22 mouse cellular contexts compared by ENCODE assay signal in the genomic region with DNA sequence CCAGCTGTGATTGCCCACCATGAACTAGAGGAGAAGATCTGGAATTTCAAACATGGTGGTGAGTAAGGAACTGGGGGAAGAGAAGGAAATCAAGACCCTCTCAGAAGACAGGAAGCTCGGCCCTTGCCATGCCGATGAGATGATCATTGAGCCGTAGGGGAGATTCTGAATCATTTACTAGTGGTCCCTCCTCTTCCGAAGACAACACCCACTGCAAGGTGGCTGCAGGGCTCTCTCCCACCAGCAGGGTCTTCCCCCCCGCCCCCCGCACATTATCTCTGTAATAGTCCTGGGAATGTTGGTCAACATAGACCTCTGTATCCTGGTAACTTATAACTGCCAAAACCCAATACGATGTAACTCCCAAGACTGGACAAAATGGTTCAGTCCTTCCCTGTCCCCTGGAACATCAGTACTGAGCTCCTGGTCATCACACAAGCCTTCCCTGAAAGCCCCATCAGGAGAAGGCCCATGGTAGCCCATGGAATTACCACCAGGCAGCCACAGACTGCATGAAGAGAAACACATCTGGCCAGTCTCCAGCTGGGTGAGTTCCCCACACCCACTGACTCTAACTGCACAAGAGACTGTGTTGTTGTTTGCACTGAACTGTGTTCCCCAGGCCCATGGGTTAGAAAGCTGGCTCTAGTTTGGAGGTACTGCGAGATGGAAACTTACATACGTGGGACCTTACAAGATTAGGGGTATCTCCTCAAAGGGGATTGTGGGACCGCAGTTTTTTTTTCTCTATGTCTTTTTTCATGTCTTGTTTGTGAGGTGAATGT.
A peak's percentile ranks its signal among the peaks of the same experiment; 100 is the strongest.
DNase-seq lines count a peak whose midpoint lies in the region; ATAC-seq and TF ChIP-seq lines count a peak whose summit lies in the region.
"Had no signal": no experiment of that assay in that cellular context is flagged by ENCODE, and none has a peak within 500 bp of the region (broad histone marks: within the 10 kb centered on the region; RNA-seq: fewer than 3 reads in every experiment).

No protein-coding gene starts in this region.

- no peak for ATAC-seq in heart, embryonic 11.5 days (replicated peaks; ENCODE audit: insufficient number of reproducible peaks, low FRiP score, low TSS enrichment)
- peak; percentile 35; the same call in 1 of the 2 replicates for ATAC-seq in heart, embryonic 15.5 days (replicated peaks; ENCODE audit: insufficient number of reproducible peaks, insufficient read depth, low FRiP score, low read depth)
- ATAC-seq in midbrain, embryonic 11.5 days (ENCODE audit: low FRiP score): no peak
- no peak for ATAC-seq in midbrain, embryonic 13.5 days
- no peak for ATAC-seq in forebrain, embryonic 13.5 days
- ATAC-seq in intestine, postnatal 0 days: no peak
- ATAC-seq: Patski had no signal

- no peak for TF ChIP-seq CTCF in intestine, postnatal 0 days (IDR thresholded peaks at IDR 0.05; ENCODE audit: low read depth)

- no peak overlapping the region for H3K4me3 ChIP-seq in heart, embryonic 11.5 days (ENCODE audit: low read depth, low read length)
- H3K4me3 ChIP-seq in heart, embryonic 15.5 days: no peak overlapping the region
- H3K4me3 ChIP-seq in midbrain, embryonic 11.5 days (ENCODE audit: low read depth, low read length): no peak overlapping the region
- H3K4me3 ChIP-seq in midbrain, embryonic 13.5 days (replicated peaks): no peak overlapping the region
- H3K4me3 ChIP-seq in forebrain, embryonic 13.5 days: no peak overlapping the region
- no peak overlapping the region for H3K4me3 ChIP-seq in intestine, postnatal 0 days (ENCODE audit: low read depth, low read length)
- H3K4me3 ChIP-seq: embryonic facial prominence, embryonic 15.5 days; erythroblast, embryonic 14.5 days; forebrain, embryonic 10.5 days; hindbrain, embryonic 12.5 days had no signal

- no peaks in the 10 kb centered on the region for H3K36me3 ChIP-seq in heart, embryonic 11.5 days (ENCODE audit: control insufficient read depth, insufficient read depth, low read length)
- no peaks in the 10 kb centered on the region for H3K36me3 ChIP-seq in heart, embryonic 15.5 days
- no peaks in the 10 kb centered on the region for H3K36me3 ChIP-seq in midbrain, embryonic 11.5 days (ENCODE audit: control insufficient read depth, insufficient read depth, low read length)
- no peaks in the 10 kb centered on the region for H3K36me3 ChIP-seq in midbrain, embryonic 13.5 days
- no peaks in the 10 kb centered on the region for H3K36me3 ChIP-seq in forebrain, embryonic 13.5 days (ENCODE audit: poor library complexity, severe bottlenecking)
- H3K36me3 ChIP-seq in intestine, postnatal 0 days (ENCODE audit: control insufficient read depth, insufficient read depth): no peaks in the 10 kb centered on the region
- H3K36me3 ChIP-seq: embryonic facial prominence, embryonic 15.5 days; forebrain, embryonic 10.5 days; hindbrain, embryonic 12.5 days had no signal

- no peak overlapping the region for H3K9ac ChIP-seq in heart, embryonic 11.5 days (ENCODE audit: low read depth, low read length)
- H3K9ac ChIP-seq in heart, embryonic 15.5 days: no peak overlapping the region
- no peak overlapping the region for H3K9ac ChIP-seq in midbrain, embryonic 11.5 days (ENCODE audit: low read length)
- no peak overlapping the region for H3K9ac ChIP-seq in midbrain, embryonic 13.5 days (replicated peaks)
- H3K9ac ChIP-seq in forebrain, embryonic 13.5 days: no peak overlapping the region
- H3K9ac ChIP-seq in intestine, postnatal 0 days (ENCODE audit: low read depth, low read length): no peak overlapping the region
- H3K9ac ChIP-seq: embryonic facial prominence, embryonic 15.5 days; forebrain, postnatal 0 days; hindbrain, embryonic 12.5 days had no signal

- H3K4me1 ChIP-seq in heart, embryonic 11.5 days (ENCODE audit: control insufficient read depth, insufficient read depth, low read length): no peaks in the 10 kb centered on the region
- no peaks in the 10 kb centered on the region for H3K4me1 ChIP-seq in heart, embryonic 15.5 days (replicated peaks)
- no peaks in the 10 kb centered on the region for H3K4me1 ChIP-seq in midbrain, embryonic 11.5 days (ENCODE audit: control insufficient read depth, insufficient read depth, low read length)
- H3K4me1 ChIP-seq in midbrain, embryonic 13.5 days (replicated peaks): no peaks in the 10 kb centered on the region
- H3K4me1 ChIP-seq in forebrain, embryonic 13.5 days: no peaks in the 10 kb centered on the region
- H3K4me1 ChIP-seq in intestine, postnatal 0 days (replicated peaks; ENCODE audit: control insufficient read depth, insufficient read depth, low read length): no peaks in the 10 kb centered on the region
- H3K4me1 ChIP-seq: embryonic facial prominence, embryonic 15.5 days had no signal

- intact Hi-C loops in heart, postnatal 14 days (cut with DNase I): no loop called here

- H3K9me3 ChIP-seq in heart, embryonic 11.5 days (replicated peaks; ENCODE audit: control insufficient read depth, low read length): no peaks in the 10 kb centered on the region
- no peaks in the 10 kb centered on the region for H3K9me3 ChIP-seq in heart, embryonic 15.5 days (replicated peaks)
- H3K9me3 ChIP-seq in midbrain, embryonic 11.5 days (ENCODE audit: control insufficient read depth, low read length): no peaks in the 10 kb centered on the region
- no peaks in the 10 kb centered on the region for H3K9me3 ChIP-seq in midbrain, embryonic 13.5 days
- H3K9me3 ChIP-seq in forebrain, embryonic 13.5 days (replicated peaks): no peaks in the 10 kb centered on the region
- H3K9me3 ChIP-seq in intestine, postnatal 0 days (ENCODE audit: control insufficient read depth): no peaks in the 10 kb centered on the region
- H3K9me3 ChIP-seq: embryonic facial prominence, embryonic 15.5 days; forebrain, embryonic 10.5 days; hindbrain, embryonic 12.5 days had no signal

- WGBS in heart, embryonic 11.5 days (ENCODE audit: insufficient replicate concordance): 82% methylated on average over 10 of the region's 10 CpGs
- WGBS in heart, embryonic 15.5 days: 87% methylated on average over 10 of the region's 10 CpGs
- WGBS in midbrain, embryonic 11.5 days: 94% methylated on average over 10 of the region's 10 CpGs
- WGBS in midbrain, embryonic 13.5 days: 97% methylated on average over 10 of the region's 10 CpGs
- 97% methylated on average over 10 of the region's 10 CpGs for WGBS in forebrain, embryonic 13.5 days
- 97% methylated on average over 10 of the region's 10 CpGs for WGBS in intestine, postnatal 0 days

- peak overlapping the region; percentile 18; the same call in 1 of the 2 replicates for H3K27ac ChIP-seq in heart, embryonic 11.5 days (ENCODE audit: low read depth, low read length)
- H3K27ac ChIP-seq in heart, embryonic 15.5 days: peak overlapping the region; percentile 4; the same call in 1 of the 2 replicates
- H3K27ac ChIP-seq in midbrain, embryonic 11.5 days (ENCODE audit: low read depth, low read length): no peak overlapping the region
- H3K27ac ChIP-seq in midbrain, embryonic 13.5 days: no peak overlapping the region
- H3K27ac ChIP-seq in forebrain, embryonic 13.5 days: no peak overlapping the region
- no peak overlapping the region for H3K27ac ChIP-seq in intestine, postnatal 0 days (ENCODE audit: low read depth, low read length)
- H3K27ac ChIP-seq: embryonic facial prominence, embryonic 15.5 days; forebrain, embryonic 10.5 days; hindbrain, embryonic 12.5 days; hindbrain, postnatal 0 days had no signal

- no peak for DNase-seq in heart, postnatal 14 days
- DNase-seq in heart, adult 8-10 months (ENCODE audit: low spot score): no peak
- DNase-seq in midbrain, embryonic 11.5 days (ENCODE audit: low spot score, missing footprints): peak; percentile 61
- DNase-seq: adrenal gland, postnatal 10 days; cerebellum, adult 11 months; cerebellum, adult 8-10 months; cerebellum, postnatal 14 days; embryo, embryonic 11 days; forebrain, postnatal 0 days; kidney, adult 18-20 months; kidney, postnatal 10 days had no signal

- no peak overlapping the region for H3K4me2 ChIP-seq in heart, embryonic 11.5 days
- no peak overlapping the region for H3K4me2 ChIP-seq in heart, embryonic 15.5 days
- no peak overlapping the region for H3K4me2 ChIP-seq in midbrain, embryonic 11.5 days
- H3K4me2 ChIP-seq in midbrain, embryonic 13.5 days (replicated peaks): no peak overlapping the region
- H3K4me2 ChIP-seq in forebrain, embryonic 13.5 days: no peak overlapping the region
- H3K4me2 ChIP-seq in intestine, postnatal 0 days (replicated peaks; ENCODE audit: low read depth): no peak overlapping the region
- H3K4me2 ChIP-seq: embryonic facial prominence, embryonic 15.5 days; hindbrain, embryonic 12.5 days had no signal

- no peaks in the 10 kb centered on the region for H3K27me3 ChIP-seq in heart, embryonic 11.5 days (ENCODE audit: control insufficient read depth, insufficient read depth, low read length)
- H3K27me3 ChIP-seq in heart, embryonic 15.5 days: no peaks in the 10 kb centered on the region
- no peaks in the 10 kb centered on the region for H3K27me3 ChIP-seq in midbrain, embryonic 11.5 days (ENCODE audit: control insufficient read depth, insufficient read depth, low read length)
- 0 out of 2 replicates have a peak, but pooled peaks cover 3% of the 10 kb centered on the region for H3K27me3 ChIP-seq in midbrain, embryonic 13.5 days
- no peaks in the 10 kb centered on the region for H3K27me3 ChIP-seq in forebrain, embryonic 13.5 days
- 0 out of 2 replicates have a peak, but pooled peaks cover 3% of the 10 kb centered on the region for H3K27me3 ChIP-seq in intestine, postnatal 0 days (replicated peaks; ENCODE audit: control insufficient read depth, insufficient read depth, low read length)
- H3K27me3 ChIP-seq: embryonic facial prominence, embryonic 15.5 days; hindbrain, embryonic 12.5 days; Patski had no signal

Comparison
In these comparisons a context has a peak if more than half of its experiments do, and no peak if none do; other contexts are left out.
1. H3K27ac ChIP-seq: peak in heart, embryonic 11.5 days (single experiment) and heart, embryonic 15.5 days (single experiment); none in midbrain, embryonic 11.5 days (single experiment), midbrain, embryonic 13.5 days (single experiment), forebrain, embryonic 13.5 days (single experiment) and intestine, postnatal 0 days (single experiment).